Mouse (Mus musculus) cerebellum, postnatal 10 days (tissue): ENCODE measurements around the gene Hax1.

Experiments used
- DNase-seq, 2 experiments: peaks; one replicate each; pipeline ENCODE4 v3.0.0; 2021; ENCODE audit warnings: mixed read lengths in 2 of 2

Hax1 gene

DNA sequence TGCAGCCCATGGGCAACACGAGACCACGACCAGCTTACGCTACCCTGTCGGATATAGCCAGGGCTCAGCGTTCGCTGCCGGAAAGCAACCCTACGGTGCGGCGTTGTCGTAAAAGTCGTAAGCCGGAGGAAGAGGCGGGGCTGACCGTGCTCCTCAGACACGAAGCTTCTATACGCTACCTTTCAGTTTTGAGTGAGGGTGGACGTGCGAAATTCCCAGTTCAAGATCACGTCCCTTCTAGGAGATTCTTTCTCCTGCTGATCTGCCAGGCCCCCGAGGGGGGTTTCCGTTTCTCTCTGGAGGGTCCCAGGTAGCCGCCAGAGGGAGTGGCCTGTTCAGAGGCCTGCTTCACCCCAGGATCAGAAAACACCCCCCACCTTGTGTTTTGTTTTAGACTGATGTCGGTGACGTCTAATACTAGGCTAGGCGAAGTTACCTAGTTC, at the start of gene Hax1:
Hax1 (minus strand) TSS at position 169 of the 443 bp plus-strand sequence.
- peak; percentile 97 for DNase-seq

DNA sequence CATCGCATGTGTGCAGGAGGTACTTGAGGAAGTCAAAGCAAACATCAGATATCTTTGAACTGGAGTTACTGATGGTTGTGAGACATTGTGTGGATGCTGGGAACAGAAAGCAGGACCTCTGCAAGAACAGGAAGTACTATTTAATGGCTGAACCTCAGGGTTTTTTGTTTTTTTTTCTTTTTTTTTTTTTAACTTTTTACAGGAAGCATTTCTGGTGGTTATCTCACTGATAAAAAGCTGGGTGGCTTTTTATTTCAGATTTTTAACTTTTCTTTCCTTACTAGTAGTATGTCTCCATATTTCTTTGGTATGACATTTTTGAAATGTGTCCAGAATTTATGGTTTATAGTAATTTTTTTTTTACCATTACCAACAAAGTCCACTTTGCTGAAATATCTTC, 37.7 kb upstream of the Hax1 start:
- DNase-seq, result no peak

DNA sequence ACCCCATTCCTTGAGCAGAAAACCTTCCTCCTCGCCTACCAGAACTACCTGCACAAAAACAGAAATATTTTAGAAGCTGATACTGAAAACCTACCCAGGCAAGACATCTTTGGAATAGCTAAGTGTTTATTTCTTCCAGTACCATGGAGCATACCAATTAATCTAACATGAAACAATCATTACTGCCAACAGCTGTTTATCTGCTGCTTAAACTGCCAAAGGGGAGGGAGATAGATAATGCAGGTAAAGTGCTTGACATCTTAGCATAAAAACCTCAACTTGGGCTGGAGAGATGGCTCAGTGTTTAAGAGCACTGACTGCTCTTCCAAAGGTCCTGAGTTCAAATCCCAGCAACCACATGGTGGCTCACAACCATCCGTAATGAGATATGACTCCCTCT, 36.1 kb upstream of the Hax1 start:
- DNase-seq, result no peak

DNA sequence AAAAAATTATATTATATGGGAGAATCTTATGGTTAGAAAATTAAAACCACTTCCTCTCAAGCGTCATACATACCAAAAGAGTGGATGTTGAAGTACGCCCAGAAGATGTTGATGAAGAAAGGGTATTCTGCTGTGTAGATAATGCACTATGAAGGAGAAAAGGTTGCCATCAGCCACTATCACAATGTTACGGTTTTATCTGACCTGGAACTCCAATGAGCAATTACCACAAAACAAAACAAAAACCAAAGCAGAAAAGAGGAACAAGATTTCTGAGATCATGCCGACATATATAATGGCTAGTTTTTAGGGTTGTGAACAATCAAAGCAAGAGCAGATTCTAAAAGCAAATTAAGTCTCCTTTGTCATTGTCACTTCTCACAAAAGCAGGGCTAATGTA, 18.0 kb upstream of the Hax1 start:
- DNase-seq, result no peak

DNA sequence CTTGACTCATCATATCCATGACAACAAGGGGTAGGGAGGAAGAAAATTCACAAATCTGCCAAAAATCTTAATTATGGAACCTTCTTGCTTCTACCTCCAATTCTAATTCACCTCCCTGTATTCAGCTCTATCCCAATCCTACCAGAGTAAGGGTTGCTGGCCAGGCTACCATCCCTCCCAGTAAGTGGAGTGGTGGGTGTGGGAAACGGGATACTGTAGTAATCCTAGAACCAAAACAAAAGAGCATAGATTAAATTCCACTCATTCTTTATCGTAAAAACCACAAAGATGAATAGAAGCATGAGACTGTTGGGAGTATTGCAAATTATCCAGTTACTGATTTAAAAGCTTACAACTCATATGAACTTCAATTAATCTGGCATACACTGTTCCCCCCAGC, 11.7 kb upstream of the Hax1 start:
- no peak for DNase-seq

DNA sequence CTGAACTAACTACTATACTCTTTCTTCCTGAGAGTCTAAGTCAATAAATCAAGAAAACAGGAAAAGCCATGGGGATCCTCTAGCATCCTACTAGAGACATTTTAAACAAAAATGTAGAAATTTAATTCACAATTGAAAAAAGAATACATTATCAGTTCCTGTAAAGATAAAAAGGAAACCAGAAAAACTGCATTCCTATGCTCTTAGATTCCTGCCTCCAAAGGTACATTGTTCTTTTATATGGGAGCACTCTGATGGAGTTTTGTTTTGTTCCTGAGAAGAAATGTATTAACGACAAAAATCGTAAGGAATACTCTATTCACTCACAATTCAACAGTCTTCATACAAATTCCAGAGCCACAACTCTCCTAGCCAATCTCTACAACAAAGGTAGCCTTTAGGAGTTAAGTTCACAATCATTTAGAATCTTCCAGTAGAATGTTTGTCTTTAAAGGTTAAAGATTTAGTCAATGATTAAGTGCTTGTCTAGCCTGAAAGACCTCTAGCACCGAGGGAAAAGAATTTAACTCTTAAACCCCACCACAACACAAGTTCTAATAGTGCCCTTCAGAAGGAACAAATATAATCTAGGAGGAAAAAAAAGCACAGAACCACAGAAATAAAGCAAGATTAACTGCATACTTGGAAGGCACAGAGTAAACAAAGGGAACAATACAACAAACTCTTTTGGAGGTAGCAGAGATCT, 5.7 kb upstream of the Hax1 start:
- DNase-seq, result no peak

DNA sequence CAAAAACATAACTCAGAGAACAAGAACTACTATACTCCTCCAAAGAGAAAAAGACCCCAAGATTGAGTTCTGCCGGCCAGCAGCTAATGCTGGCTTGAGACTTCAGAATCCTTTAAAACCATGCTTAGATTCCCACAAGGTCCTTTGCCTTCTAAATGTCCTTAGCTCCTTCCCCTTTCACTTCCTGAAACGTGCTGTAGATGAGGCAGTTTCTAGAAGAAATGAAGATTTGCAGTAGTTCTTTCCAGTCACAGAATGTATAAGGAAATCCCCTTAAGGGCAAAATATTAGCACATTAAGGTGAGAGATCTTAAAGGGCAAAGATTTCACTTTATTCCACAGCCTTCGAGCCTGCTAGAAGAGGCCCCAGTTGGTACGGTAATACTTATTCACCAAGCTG, 1.2 kb upstream of the Hax1 start:
- no peak for DNase-seq

DNA sequence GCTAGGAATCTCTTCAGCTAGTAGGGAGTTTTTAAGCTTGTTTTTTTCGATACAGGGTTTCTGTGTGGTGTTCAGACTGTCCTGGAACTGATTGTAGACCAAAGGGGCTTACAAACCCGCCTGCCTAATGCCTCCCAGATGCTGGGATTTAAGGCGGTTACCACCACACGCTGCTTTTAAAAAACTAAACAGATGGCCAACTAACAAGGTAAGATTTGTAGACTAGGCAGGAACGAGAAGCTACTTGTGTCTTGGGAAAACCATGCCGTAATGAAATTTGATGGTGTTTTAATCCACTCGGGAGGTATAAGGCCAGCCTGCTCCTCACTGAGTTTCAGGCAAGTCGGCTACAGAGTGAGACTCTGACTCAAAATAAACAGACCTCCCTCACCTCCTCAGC, 510 bp upstream of the Hax1 start:
- no peak for DNase-seq

DNA sequence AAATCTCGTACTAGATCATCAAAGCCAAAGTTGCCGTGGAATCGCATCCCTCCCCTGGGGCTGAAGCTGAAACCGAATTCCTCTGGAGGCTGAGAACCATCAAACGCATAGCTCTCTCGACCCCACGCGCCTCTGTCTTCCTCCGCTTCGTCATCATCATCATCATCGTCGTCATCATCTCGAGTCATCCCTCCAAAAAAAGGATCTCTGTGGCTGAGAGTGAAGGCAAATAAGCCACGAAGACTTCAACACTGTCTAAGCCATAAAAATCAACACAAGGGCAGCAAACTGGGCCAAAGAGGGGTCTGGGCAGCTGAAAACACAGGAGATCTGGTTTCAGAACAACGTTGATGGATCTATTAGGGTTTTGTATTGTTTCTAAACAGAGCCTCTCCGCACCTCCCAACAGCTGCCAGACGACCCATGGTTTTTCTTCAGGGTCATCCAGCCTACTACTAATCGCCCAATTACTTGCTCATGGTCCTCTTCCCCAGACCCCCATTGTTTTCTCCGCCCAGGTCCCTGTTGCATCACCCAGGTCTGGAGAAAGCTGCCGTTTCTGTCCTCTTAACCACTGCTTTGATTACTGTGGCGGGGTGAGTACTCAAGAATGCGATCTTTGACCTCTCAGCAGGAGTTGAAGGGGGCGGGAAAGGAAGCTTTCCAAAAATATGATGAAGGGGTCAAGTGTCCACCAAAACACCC, 637 bp downstream of the Hax1 start:
- DNase-seq, result peak; percentile 34 to 36

DNA sequence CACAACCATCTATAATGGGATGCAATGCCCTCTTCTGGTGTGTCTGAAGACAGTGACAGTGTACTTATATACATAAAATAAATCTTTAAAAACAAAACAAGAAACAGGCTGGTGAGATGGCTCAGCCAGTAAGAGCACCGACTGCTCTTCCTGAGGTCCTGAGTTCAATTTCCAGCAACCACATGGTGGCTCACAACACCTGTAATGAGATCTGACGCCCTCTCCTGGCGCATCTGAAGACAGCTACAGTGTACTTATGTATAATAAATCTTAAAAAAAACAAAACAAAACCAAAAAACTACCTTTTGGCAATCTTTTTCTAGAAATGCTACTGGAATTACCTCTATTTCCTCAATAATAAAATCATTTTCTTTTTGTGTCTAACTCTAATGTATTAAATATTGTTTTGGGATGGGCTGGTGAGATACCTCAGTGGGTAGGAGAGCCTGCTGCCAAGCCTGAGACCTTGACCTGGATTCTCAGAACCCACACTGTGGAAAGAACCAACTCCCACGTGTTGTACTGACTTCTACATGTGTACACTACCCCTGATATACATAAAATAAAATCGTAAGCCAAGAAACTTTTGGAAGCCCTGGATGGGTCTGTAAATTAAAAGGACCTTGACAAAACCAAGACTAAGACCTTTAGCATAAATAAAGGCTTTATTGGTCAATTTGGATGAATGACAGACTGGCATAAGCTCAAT, 3.6 kb downstream of the Hax1 start:
- DNase-seq, result no peak

DNA sequence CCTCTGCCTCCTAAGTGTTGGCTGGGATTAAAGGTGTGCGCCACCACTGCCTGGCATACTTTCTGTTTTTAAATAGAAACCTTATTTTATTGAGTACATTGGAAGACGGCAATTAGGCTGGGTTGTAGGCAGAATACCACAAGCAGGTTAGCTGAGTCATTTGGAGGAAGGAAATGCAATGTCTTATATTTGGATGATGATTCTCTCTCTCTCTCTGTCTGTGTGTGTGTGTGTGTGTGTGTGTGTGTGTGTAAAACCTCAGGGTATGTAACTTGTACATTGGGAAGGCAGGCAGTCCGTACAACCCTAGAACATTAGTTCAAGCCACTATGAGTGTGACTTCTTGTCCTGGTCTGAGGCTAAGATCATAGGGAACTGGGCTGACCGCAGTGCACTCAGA, 10.8 kb downstream of the Hax1 start:
- DNase-seq, result no peak

DNA sequence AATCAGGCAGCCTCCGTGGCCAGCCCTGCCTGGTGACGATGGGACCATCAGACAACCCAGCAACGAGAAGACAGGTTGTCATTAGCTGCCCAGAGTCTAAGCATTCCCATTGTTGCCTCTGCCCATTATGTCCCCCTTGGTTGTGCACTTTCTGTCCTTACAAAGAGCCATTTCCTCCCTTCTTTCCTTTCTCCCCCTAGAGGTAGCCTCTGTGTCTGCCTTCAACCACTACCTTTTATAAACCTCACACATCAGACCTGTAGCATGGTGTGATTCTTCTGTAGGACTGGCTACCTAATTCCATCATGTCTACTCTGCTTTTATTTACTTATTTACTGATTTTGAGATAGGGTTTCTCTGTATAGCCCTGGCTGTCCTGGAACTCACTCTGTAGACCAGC, 11.4 kb downstream of the Hax1 start:
- DNase-seq, result no peak

DNA sequence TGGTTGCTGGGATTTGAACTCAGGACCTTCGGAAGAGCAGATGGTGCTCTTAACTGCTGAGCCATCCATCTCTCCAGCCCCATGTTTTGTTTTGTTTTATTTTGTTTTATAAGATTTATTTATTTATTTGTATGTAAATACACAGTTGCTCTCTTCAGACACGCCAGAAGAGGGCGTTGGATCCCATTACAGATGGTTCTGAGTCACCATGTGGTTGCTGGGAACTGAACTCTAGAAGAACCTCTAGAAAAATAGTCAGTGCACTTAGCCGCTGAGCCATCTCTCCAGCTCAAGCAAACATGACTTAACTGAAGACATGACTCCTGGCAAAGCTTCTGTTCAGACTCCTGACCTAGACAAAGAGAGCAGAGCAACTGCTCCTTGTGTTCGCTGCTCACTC, 16.2 kb downstream of the Hax1 start:
- DNase-seq, result no peak

DNA sequence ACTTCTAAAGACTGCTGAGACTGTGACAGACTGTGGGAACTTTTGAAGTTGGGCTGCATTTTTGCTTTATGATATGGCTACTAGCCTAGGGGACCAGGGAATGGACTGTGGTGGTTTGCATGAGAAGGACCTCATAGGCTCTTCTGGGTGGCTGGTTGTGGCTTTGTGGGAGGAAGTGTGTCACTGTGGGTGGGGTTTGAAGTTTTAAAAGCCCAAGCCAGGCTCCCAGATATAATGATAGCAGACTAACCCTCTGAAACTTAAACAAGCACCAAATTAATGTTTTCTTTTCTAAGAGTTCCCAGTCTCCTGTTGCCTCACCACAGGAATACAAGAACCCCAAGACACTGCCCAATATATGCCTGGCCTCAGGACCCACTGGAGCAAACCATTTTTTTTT, 21.7 kb downstream of the Hax1 start:
- no peak for DNase-seq

DNA sequence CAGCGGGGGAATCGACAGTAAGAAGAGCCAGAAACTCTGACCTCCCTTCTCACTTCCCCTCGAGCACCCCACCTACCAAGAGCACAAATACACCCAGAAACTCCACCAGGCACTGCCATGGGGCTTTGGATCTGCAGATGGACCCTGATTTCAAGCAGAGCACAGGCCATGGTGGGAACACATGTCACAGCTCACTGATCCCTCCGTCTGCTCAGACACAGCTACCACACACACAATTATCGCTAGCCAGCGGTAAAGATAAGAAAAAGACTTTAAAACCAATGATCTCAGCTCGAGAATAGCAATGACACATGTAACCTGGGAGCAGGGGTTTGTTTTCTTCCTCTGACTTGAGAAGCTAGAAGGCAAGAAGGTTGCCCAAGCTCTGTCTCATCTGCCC, 30.1 kb downstream of the Hax1 start:
- DNase-seq, result no peak

DNA sequence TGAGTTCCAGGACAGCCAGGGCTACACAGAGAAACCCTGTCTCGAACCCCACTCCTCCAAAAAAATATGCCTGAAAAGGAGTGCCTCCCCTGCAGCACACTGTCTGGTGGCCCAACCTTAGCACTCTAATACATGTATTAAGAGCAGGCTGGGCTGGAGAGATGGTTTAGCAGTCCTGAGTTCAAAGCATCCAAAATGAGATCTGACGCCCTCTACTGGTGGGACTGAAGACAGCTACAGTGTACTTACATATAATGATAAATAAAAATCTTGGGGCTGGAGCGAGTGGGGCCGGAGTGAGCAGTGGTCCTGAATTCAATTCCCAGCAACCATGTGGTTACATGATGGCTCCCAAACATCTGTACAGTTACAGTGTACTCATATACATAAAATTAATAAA, 31.6 kb downstream of the Hax1 start:
- peak in 1 of 2 experiments; percentile 27 for DNase-seq

DNA sequence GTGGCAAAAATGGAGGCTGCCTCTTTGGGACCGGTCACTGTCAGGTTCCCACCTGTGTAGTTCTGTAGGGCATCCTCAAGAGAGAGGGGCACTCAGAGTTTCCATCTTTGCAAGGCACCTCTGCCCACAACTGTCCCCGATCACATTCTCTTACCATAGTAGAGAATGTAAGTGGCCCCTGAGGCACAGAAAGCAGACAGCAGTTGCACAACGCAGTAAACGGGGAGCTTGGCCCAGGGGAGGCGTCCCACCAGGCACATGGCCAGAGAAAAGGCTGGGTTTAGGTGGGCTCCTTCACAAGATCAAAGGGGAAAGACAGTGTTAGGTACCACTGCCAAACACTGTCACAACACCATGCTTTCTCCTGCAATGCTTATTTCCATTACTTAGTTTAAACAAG, 32.6 kb downstream of the Hax1 start:
- DNase-seq, result no peak

DNA sequence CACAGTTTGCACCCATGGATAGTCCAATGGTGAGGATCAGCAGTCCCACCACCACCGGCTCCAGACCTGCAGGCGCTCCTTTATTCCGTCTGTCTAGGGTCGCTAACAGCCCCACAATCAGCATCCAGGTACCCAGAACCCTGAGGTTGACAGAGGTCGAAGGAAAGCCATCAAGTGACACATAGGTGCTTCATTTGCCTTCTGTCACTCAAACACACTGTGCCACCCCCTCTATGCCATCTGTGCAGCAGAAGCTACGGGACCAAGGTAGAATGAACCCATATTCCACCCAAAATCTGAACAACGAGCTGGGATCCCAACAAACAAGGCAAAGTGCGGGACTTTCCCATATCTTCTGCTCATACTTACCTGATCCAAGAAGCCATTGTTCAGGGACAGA, 33.0 kb downstream of the Hax1 start:
- DNase-seq, result no peak

DNA sequence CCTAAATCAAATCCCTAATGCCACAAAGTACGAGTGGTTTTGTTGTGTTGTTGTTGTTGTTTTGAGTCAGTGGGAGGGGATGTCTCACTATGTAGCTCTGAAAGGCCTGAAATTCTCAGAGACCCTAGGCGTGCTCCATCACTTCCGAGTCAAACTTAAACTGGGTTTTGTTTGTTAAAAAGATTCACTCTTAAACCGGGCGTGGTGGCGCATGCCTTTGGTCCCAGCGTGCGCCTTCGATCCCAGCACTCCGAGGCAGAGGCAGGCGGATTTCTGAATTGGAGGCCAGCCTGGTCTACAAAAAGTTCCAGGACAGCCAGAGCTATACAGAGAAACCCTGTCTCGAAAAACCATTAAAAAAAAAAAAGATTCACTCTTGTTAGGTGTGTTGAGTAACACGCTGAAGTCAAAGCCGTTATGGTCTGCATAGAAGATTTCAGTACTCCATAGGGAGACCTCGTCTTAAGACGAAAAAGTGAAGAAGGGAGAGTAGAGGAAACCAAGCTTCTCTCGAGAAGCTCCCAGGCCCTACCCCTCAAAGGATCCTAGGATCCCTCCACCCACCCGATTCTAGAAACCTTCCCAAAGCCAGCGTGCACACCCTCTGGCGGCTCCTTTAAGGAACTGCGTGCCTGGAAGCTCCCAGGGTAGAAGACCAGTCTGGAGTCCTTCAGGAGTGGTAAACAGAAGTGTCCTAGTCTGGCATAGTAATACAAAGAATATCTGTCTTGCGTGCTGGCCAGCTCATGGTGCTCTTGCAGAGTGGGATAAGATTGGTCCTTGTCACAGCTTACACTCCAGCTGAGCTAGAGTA, 34.4 kb downstream of the Hax1 start:
- DNase-seq, result peak; percentile 84 to 85

DNA sequence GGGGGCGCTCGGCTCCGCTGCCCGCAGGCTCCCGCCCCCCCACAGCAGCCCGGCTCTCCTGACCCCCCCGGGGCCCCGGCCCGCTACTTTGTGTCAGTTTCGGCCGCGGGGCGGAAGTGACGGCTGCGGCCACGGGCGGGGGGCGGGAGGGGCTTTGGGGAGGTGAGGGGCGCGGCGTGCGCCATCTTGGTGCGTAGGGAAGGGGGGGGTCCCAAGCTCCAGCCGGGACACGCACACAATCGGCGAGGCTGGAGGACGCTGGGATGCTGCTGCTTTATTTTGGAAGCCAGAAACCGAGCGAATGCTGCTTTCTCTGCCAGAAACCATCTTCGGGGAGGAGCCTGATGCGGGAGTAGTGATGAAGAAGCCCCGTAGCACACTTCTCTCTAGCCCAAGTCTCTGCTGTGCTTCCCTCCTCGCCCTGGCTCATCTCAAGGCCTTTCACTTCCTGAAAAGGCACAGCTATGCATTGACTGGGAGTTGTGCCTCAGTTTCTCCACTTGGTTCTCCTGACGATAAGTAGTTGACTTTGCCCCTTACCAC, 35.3 kb downstream of the Hax1 start, which contains the start of gene Atp8b2:
Atp8b2 (minus strand) TSS at position 288 of the 543 bp plus-strand sequence.
- peak; percentile 89 to 92 for DNase-seq

DNA sequence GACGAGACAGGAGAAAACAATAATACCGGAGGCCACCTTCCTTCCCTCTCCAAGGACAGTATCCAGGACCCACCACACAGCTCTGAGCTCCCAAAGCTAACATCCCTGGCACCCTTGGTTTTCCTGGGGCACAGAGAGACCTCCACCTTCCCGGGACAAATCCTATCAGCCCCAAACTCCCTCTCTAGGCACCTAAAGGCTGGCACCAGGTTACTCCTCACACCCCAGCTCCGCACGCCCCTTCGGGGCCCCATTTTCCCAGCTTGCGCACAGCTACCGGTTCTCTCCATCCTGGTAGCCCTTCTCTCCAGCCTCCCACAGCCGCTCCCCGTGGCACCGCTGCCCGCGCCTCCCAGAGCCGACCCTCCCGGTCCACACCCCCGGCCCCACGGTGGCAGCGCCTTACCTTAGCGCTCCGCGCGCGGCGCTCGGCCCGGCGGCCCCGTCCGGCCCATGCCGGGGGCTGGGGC, 35.8 kb downstream of the Hax1 start:
- DNase-seq, result peak in 1 of 2 experiments; percentile 55

DNA sequence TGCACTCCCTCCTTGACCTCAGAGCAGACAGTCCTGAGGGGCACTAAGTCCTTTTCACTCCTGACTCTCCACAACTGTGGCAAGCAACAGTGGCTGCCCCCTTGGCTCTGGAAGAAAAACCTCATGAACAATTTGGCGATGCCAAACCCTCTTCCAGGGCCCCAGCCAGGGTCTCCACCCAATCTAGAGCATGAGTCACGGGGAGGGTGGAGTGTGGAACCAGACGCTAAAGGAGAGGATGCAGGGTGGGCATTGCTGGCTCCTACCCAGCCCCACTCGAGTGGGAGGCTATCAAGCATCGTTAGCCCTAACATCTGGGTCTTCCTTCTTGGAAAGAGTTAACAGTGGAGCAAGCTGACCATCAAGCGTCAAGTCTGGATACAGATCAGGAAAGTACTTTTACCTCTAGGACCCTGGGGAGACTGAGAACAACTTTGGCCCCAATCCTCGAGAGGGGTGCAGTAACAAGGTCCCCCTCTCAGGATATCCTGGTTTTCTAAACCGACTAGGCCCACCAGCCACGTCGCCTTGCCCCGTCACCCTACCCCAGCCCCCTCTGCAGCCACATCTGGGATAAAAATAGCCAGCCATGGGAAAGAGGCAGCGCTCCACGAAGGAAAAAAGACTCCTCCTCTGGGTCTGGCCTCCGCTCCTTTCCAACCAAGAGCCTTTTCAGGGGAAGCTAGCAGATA, 36.4 kb downstream of the Hax1 start:
- peak; percentile 33 to 59 for DNase-seq
